9 mouse cellular contexts compared by ENCODE assay signal in genomic region chr10:16637006-16637405, GRCm38 (mm10).
DNase-seq lines count a peak whose midpoint lies in the region; ATAC-seq lines count a peak whose summit lies in the region.
"Had no signal": no experiment of that assay in that cellular context is flagged by ENCODE, and none has a peak within 500 bp of the region (broad histone marks: within the 10 kb centered on the region; RNA-seq: fewer than 3 reads in every experiment).

No protein-coding gene starts in this region.

- ATAC-seq in heart, embryonic 12.5 days (ENCODE audit: insufficient number of reproducible peaks, low FRiP score), result no peak
- ATAC-seq in activated CD4-positive, CD25-positive, alpha-beta regulatory T cell, adult 4 months, result no peak

- H3K27ac ChIP-seq in heart, embryonic 12.5 days (ENCODE audit: poor library complexity, severe bottlenecking), result no peak overlapping the region
- H3K27ac ChIP-seq: heart, embryonic 15.5 days had no signal

- H3K4me2 ChIP-seq in heart, embryonic 12.5 days, result no peak overlapping the region
- H3K4me2 ChIP-seq: heart, embryonic 15.5 days had no signal

- no peaks in the 10 kb centered on the region for H3K36me3 ChIP-seq in heart, embryonic 12.5 days
- H3K36me3 ChIP-seq: heart, embryonic 15.5 days had no signal

- H3K27me3 ChIP-seq in heart, embryonic 12.5 days (replicated peaks), result no peaks in the 10 kb centered on the region
- H3K27me3 ChIP-seq: heart, embryonic 15.5 days had no signal

- peaks cover 4% of the 10 kb centered on the region; the same call in 1 of the 2 replicates for H3K4me1 ChIP-seq in heart, embryonic 12.5 days (replicated peaks)
- H3K4me1 ChIP-seq: heart, embryonic 15.5 days had no signal

- H3K9ac ChIP-seq in heart, embryonic 12.5 days, result no peak overlapping the region
- H3K9ac ChIP-seq: heart, embryonic 15.5 days had no signal

- DNase-seq in heart, adult 18-20 months, result peak; percentile 66 to 71
- DNase-seq in urinary bladder, postnatal 14 days (ENCODE audit: low spot score), result peak; percentile 18
- no peak for DNase-seq in urinary bladder, adult 2 months (ENCODE audit: low spot score)
- DNase-seq in gastrocnemius, postnatal 25 days, result peak; percentile 46
- DNase-seq in lung, postnatal 36 days, result peak; percentile 55
- no peak for DNase-seq in spleen, adult 18-20 months

- H3K9me3 ChIP-seq in heart, embryonic 12.5 days (replicated peaks), result no peaks in the 10 kb centered on the region
- H3K9me3 ChIP-seq: heart, embryonic 15.5 days had no signal

- no peak overlapping the region for H3K4me3 ChIP-seq in heart, embryonic 12.5 days
- H3K4me3 ChIP-seq: heart, embryonic 15.5 days had no signal

Comparison
In these comparisons a context has a peak if more than half of its experiments do, and no peak if none do; other contexts are left out.
1. DNase-seq: peak in heart, adult 18-20 months (2 of 2), urinary bladder, postnatal 14 days (single experiment), gastrocnemius, postnatal 25 days (single experiment) and lung, postnatal 36 days (single experiment); none in urinary bladder, adult 2 months (single experiment) and spleen, adult 18-20 months (0 of 2).